Mouse (Mus musculus): ENCODE data around the gene Uba1y. TPM values are rescaled to one million over a fixed set of nuclear protein-coding genes. Genes with fewer than 3 reads are reported as not detected.
"Not testable (repeated sequence)": the region's sequence is repeated elsewhere in the genome, so short reads cannot be mapped to it uniquely, and the experiment has no call there.

Uba1y gene
- total RNA-seq (2021): not detected
- long read RNA-seq, experiment 1: 0 reads
- long read RNA-seq, experiment 2: 0 reads

DNA sequence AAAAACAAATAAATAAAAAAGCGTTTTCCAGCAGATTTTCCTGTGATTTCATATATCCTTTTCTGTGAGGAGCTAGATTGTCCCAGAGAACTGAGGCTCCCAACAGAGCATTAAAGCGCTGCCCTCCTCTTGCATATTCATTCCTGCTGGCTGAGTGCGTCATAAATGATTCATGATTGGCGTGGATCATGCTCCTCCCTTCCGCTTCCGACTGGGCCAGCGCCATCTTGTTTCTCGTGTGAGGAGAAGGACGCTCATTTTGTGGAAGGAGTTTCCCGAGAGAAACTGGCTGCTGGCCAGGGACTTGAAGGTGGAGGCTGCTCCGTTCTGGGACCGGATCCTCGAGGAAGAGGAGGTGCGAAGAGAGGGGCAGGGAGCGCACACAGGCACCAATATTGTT is at the start of gene Uba1y:
Uba1y (plus strand) TSS at position 254 of the 400 bp plus-strand sequence.
- no peak for DNase-seq

DNA sequence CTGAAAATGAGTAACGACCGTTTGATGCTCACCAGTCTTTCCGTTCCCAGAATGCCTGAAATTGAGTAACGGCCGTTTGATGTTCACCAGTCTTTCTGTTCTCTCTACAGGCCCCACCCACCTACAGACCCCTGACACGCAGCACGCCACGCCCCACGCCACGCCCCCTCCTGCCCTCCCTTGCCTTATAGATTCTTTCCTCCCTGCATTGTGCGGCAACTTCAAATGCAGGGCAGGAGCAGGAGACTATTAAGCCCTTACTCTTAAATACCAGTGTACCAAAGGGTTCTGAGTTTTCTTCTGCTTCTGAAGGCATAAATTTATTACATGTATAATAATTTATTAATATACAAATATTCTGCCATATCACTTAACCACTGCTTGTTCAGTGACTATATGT is 21.1 kb upstream of the Uba1y start, which contains the start of gene Zfy1:
Zfy1 (minus strand) TSS at position 101 of the 400 bp plus-strand sequence.
- DNase-seq: not testable (repeated sequence)

DNA sequence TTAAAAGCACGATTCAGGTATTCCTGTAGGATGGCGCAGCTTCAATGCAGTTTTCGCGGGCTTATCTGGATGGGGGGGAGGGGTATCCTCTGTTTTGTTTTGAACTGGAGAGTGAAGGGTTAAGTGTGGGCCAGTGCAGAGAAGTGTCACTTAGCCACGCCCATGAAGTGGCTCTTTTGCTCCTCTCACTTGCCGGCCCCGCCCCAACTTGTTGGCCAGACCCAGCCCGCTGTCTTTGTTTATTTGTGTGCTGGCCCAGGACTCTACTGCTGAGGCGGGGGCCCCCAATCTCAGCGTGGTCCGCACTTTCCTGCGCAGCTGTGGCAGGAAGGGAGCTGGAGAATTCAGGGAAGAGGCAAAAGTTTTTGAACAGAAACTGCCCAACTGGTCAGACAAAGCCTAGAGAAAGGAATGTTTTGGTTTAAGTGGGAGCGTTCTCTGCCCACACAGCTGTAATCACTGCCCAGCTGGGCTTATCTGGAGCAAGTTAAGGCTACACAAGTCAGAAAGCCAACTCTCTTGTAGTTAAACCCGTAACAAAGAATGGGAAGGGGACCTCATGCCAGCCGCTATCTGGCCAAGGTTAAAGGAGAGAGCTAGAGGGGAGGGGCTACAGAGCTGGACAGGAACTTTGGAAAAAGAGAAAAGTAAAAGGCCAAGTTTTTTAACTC is 9.3 kb upstream of the Uba1y start:
- DNase-seq: no peak

DNA sequence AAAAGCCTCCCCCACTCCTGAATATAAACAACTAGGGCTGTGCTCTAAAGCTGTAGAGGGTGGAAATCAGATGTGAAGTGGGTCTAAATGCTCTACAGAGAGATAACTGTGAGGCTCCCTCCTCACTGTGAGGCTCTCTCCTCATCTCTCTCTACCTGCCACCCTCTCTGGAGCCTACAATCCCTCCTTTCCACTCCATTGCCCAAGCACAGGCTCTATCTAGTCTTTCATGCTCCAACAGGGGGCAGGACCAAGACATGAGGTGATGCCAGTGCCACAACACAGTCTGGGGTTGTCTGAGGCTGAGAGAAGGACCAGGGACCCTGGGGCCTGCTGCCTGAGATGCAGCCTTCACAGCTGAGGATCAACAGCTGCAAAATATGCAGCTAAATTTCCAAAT is 54.0 kb downstream of the Uba1y start:
- no peak for DNase-seq

DNA sequence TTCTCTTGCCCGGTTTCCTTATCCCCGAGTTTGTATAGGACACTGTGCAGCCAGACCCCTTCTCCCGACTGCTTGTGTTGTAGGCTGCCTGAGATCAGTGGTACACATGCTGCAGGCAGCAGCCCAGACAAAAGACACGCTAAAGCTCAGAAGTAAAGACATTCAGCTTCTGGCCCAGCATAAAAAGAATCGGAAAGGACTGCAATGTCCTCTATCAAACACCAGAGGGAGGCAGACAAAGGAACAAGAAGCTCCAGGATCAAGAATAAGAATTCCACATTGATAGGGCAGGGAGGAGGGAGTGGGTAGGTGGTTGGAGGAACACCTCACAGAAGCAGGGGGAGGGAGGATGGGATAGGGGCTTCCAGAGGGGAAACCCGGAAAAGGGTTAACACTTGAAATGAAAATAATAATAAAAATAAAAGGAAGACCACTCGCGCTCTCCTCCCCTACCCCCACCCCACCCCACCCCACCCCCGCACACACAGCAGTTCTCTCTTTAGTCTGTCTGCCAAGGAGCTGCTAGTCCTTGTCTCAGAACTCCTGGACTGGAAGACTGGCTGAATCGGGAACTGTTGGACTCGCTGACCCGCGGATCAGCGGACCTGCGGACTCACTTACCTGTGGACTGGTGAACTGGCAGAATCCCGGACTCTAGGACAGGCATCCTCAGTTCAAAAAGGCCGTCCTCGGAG is 54.6 kb downstream of the Uba1y start:
- no peak for DNase-seq

Other genes with a start within 250 kb of the Uba1y start
- gene Zfy1, start 21.2 kb upstream of the Uba1y start, total RNA-seq (2021): not detected
- gene Kdm5d, start 79.1 kb downstream of the Uba1y start, total RNA-seq (2021): 1 to 10 TPM in 1 of 2 experiments, not detected in 1; 7.5 TPM
- 10 to 100 TPM in 1 of 2 experiments, not detected in 1; 37.0 TPM for gene Eif2s3y, start 191.9 kb downstream of the Uba1y start, total RNA-seq (2021)

Measured in gastrocnemius, postnatal 25 days (tissue).